Comparison of ENCODE assay signal across 15 mouse cellular contexts in genomic region chr16:63468851-63469250, GRCm38 (mm10).
"Had no signal": no experiment of that assay in that cellular context is flagged by ENCODE, and none has a peak within 500 bp of the region (broad histone marks: within the 10 kb centered on the region; RNA-seq: fewer than 3 reads in every experiment).

No protein-coding gene starts in this region.

- H3K36me3 ChIP-seq: neural tube, embryonic 13.5 days; neural tube, embryonic 15.5 days; stomach, embryonic 15.5 days had no signal

- H3K4me3 ChIP-seq: neural tube, embryonic 13.5 days; neural tube, embryonic 15.5 days; stomach, embryonic 15.5 days had no signal

- DNase-seq: retina, postnatal 1 day; right cerebral cortex, adult 18-20 months; right cerebral cortex, postnatal 14 days; right cerebral cortex, postnatal 25 days; right cerebral cortex, postnatal 4 days; spleen, adult 18-20 months; thymus, adult 18-20 months; thymus, postnatal 14 days; thymus, postnatal 25 days; thymus, postnatal 36 days; thymus, postnatal 4 days had no signal

- H3K27ac ChIP-seq: neural tube, embryonic 13.5 days; neural tube, embryonic 15.5 days; stomach, embryonic 15.5 days; stomach, postnatal 0 days had no signal

- H3K4me1 ChIP-seq: neural tube, embryonic 13.5 days; neural tube, embryonic 15.5 days; stomach, embryonic 15.5 days had no signal

- H3K9ac ChIP-seq: neural tube, embryonic 13.5 days; neural tube, embryonic 15.5 days; stomach, embryonic 15.5 days had no signal

- H3K9me3 ChIP-seq: neural tube, embryonic 13.5 days; neural tube, embryonic 15.5 days; stomach, embryonic 15.5 days had no signal

- H3K27me3 ChIP-seq: neural tube, embryonic 13.5 days; neural tube, embryonic 15.5 days; stomach, embryonic 15.5 days had no signal
